Mouse (Mus musculus): Measurements from ENCODE around the gene Slc5a2. TPM values are rescaled to one million over a fixed set of nuclear protein-coding genes. Genes with fewer than 3 reads are reported as not detected.
A peak's percentile ranks its signal among the peaks of the same experiment; 100 is the strongest.

The Slc5a2 gene
- total RNA-seq, 4 experiments from 2014 or later: not detected

GRCm38 (mm10) chr7:128251946-128252345, 13.5 kb upstream of the Slc5a2 start:
- no peak for DNase-seq

- DNase-seq: no peak
Observed at GRCm38 (mm10) chr7:128252609-128253008, 12.8 kb upstream of the Slc5a2 start.

GRCm38 (mm10) chr7:128254978-128255377, 10.5 kb upstream of the Slc5a2 start:
- DNase-seq: no peak

- no peak for DNase-seq
Observed at GRCm38 (mm10) chr7:128255757-128256156, 9.7 kb upstream of the Slc5a2 start.

DNA sequence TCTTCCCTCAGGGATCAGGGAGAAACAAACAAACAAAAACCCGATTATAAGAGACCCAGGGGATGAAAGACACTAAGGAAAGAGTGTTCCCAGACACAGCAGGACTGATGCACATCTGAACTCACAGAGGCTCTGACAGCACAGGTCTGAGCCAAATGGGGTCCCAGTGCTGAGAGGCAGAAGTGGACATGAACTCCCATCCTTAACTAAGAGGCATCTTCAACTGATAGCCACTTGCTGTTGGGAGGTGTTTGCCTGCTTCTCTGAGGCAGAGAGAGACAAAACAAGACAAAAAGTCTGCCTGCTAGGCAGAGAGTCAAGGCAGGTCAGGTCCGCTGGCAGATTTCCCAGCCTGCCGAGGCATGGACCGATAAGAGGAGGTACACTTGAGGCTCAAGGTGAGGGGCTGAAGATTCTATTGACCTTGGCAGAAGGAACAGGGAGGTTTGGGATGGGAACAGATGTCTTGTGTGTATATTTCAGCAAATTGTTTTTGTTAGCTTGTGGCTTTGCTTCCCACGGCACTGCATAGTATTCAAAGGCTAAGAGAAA, 8.6 kb upstream of the Slc5a2 start:
- no peak for DNase-seq

DNA sequence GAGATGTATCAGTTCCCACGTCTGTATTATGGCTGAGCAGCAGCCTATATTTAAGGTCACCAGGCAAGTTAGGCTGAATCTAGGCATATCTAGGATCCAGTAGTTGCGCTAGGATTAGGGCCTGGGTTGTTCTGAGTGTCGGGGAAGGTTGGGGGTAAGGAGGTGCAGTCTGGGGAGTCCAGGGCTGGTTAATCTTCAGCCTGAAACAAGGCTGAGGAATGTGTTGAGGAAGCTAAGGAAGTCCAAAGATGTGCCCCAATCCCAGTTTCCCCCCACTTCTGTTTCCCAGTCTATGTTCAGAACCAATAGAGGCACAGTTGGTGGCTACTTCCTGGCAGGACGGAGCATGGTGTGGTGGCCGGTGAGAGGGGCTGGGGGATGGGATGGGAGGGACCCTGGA, 599 bp downstream of the Slc5a2 start:
- no peak for DNase-seq

DNA sequence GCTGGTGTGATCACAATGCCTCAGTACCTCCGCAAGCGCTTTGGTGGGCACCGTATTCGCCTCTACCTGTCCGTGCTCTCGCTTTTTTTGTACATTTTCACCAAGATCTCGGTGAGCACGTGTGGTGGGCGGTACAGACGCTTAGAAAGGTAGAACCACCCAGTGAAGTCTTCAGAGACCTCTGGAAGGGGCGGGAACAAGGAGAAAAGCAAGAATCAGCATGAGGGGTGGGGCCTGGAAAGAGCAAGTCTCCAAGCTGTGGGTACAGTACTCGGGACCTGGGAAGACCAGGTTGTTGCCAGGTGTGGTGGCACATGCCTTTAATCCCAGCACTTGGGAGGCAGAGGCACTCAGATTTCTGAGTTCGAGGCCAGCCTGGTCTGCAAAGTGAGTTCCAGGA, 1.9 kb downstream of the Slc5a2 start:
- no peak for DNase-seq

GRCm38 (mm10) chr7:128267813-128268212, 2.4 kb downstream of the Slc5a2 start:
- no peak for DNase-seq

GRCm38 (mm10) chr7:128270431-128270850, 5.0 kb downstream of the Slc5a2 start:
- no peak for DNase-seq

DNA sequence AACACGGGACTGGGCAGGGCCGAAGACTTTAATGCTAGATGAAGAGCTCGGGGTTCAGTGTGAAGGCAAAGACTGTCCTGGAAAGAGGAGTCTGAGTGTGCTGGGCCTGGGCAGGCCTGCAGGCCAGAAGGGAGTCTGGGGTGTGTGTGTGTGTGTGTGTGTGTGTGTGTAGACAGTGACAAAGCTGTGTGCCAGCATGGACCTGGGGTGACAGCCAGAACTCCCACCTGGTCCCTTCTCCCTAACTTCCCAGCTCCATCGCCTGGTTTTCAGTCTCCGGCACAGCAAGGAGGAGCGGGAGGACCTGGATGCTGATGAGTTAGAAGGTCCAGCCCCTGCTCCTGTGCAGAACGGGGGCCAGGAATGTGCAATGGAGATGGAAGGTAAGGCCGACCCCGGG, 6.0 kb downstream of the Slc5a2 start:
- DNase-seq: no peak

DNA sequence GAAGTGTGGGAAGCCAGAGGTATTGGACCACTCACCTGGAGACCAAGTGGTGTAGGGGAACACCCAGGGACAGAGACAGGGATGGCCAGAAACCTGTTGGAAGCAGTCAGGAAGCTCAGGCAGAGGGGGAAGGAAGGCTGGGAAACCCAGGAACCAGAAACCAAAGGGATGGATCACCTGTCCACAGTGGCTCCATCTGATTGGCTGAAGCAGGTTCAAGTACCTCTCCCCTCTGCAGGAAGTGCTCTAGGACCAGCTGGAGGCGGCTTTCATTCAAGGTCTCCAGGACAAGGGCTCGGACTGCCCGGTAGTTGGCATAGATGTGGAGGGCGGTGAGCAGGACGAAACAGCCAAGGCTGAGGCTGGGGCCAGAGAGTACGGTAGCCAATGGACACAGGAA, 10.6 kb downstream of the Slc5a2 start:
- DNase-seq: no peak

- DNase-seq: no peak
Observed at GRCm38 (mm10) chr7:128279750-128280149, 14.3 kb downstream of the Slc5a2 start.

DNA sequence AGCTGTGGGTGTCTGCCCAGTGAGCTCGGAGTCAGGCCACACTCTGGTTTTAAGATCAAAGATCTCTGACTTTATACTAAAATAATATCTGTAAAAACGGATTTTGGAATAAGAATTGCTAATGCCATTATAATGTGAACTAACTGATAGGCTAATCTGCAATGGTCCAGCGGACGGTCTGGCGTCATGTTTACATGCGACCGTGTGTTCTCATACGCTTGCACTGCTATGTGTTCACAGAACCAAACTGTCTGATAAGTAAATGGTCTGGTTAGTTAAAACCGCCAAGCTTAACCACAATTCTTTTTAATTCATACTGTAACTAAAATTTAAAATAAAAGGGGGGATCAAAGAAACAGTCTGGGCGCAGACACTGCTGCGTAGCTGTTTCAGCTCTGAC, 16.3 kb downstream of the Slc5a2 start:
- no peak for DNase-seq

- DNase-seq: no peak
Observed at GRCm38 (mm10) chr7:128282532-128283244, 17.2 kb downstream of the Slc5a2 start.

DNA sequence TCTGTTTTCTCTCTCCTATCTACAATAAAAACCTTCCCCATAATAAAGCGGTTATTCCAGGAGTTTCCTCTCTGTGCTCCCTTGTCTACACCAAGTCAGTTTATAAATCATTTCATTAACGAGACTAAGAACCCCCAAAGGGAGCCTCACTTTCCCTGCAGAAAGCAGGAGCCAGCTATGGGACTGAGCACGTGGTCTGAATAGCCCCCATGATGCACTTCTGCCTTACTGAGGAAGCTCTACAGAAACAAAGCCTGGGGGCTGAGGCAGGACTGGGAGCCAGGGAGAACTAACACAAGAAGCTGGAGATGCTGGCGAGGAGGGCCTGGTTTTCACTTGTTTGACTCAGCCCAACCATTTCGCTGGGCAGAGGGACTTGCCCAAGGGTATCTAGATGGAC, 18.6 kb downstream of the Slc5a2 start:
- no peak for DNase-seq

GRCm38 (mm10) chr7:128285060-128285459, 19.6 kb downstream of the Slc5a2 start:
- no peak for DNase-seq

DNA sequence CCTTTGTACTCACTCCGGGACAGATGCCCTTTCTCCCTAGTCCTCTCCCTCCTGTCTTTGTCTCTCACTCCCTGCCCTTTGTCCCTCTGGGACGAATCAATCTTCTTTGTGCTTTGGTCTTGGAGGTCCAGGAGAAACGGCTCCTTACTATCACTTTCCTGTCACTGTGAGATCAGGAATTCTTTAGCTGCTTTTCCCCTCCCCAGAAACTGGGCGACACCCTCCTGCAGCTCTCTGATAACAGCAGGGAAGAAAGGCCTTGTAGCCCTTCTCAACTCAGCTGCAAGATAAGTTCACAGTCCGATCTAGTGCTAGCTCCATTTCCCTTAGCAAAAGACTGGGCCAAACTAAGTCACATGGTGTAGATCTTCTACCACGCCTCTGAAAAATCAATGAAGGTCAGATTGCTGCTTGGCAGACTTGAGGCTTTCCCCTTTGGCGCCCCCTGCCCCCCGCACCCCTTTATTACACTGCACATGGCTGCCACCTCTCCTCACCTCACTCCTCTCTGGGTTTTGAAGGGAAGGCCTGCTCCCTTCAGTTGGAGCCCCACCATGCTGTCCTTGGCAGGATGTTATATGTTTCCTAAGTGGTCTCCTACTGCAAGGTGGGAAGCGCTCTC, 23.6 kb downstream of the Slc5a2 start:
- DNase-seq: no peak

DNA sequence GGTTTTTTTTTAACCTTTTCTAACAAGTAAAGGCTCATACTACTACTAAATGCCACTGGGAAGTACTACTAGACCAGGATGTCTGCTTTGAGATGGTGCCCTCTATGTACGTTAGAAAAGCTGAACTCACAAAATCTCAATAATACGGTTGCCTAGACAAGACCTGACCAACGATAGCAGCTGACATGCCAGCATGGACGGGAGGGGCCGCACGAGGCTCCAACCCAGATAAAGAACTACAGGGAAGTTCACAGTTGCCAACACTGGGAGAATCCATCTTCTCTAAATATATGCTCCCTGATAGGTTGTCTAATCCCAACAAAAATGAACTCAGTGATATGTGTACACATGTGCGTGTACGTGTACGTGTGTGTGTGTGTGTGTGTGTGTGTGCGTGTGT, 29.3 kb downstream of the Slc5a2 start:
- no peak for DNase-seq

- DNase-seq: no peak
Observed at GRCm38 (mm10) chr7:128296514-128296913, 31.1 kb downstream of the Slc5a2 start.

GRCm38 (mm10) chr7:128297291-128297616, 31.8 kb downstream of the Slc5a2 start:
- no peak for DNase-seq

GRCm38 (mm10) chr7:128297617-128298480, 32.4 kb downstream of the Slc5a2 start, which contains the start of gene BC017158:
Gene BC017158 (minus strand): TSS chr7:128298170.
- peak; percentile 54 for DNase-seq

DNA sequence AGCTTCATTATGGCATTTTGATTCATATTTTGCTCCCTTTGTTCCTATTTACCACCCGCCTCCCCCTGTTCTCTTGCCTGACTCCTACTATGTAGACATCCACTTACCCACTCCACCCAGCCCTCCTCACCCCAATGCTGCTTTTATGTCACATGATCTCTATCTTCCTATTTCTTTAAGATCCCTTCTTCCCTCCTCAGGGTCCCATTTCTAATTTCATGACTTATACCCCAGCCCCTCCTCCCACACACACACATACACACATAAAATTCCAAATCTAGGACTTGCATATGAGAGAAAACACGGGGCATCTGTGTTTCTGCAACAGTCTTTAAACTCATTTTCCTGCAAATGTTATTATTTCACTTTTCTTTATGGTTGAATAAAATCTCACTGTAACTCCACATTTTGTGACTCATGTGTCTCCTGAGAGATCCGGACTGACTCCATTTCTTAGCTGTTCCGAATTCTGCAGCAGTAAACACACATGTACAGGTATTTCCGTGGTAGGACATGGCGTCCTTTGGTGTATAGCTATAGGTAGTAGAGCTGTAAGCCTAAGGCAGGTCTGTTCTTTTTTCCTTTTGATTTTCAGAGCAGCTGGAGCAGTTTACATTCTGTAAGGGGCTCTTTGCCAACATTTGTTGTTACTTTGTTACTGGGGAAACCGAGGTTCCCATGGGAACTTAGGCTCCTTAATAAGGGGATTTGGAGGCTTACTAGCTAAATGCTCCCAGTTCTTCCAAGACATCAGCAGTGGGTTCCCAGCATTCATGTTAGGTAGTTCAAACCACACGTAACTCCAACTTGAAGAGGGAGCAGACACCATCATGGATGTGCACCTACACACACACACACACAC, 33.3 kb downstream of the Slc5a2 start:
- no peak for DNase-seq

All from adrenal gland, adult 8-10 months (tissue).